Mouse (Mus musculus): Measurements from ENCODE around the gene Fgfr1op.

Fgfr1op gene

GRCm38 (mm10) chr17:8223225-8223624, 57.9 kb downstream of the Fgfr1op start:
- in situ Hi-C loops (cut with MboI; ENCODE audit: unreplicated experiment in 2 of 2) = no loop called here

GRCm38 (mm10) chr17:8224072-8224471, 58.8 kb downstream of the Fgfr1op start:
- in situ Hi-C loops (cut with MboI; ENCODE audit: unreplicated experiment in 2 of 2) = no loop called here

GRCm38 (mm10) chr17:8225166-8225565, 59.9 kb downstream of the Fgfr1op start:
- in situ Hi-C loops (cut with MboI; ENCODE audit: unreplicated experiment in 2 of 2) = no loop called here

GRCm38 (mm10) chr17:8225746-8226145, 60.4 kb downstream of the Fgfr1op start:
- in situ Hi-C loops (cut with MboI; ENCODE audit: unreplicated experiment in 2 of 2) = no loop called here

- in situ Hi-C loops (cut with MboI; ENCODE audit: unreplicated experiment in 2 of 2) = no loop called here
These were observed 63.3 kb downstream of the Fgfr1op start for GRCm38 (mm10) chr17:8228622-8229021.

- in situ Hi-C loops (cut with MboI; ENCODE audit: unreplicated experiment in 2 of 2) = no loop called here
These were observed 64.3 kb downstream of the Fgfr1op start for GRCm38 (mm10) chr17:8229607-8230006.

GRCm38 (mm10) chr17:8232089-8232488, 66.8 kb downstream of the Fgfr1op start:
- in situ Hi-C loops (cut with MboI; ENCODE audit: unreplicated experiment in 2 of 2) = no loop called here

GRCm38 (mm10) chr17:8233618-8234214, 68.4 kb downstream of the Fgfr1op start:
- in situ Hi-C loops (cut with MboI; ENCODE audit: unreplicated experiment in 2 of 2) = no loop called here

GRCm38 (mm10) chr17:8234537-8234936, 69.2 kb downstream of the Fgfr1op start:
- in situ Hi-C loops (cut with MboI; ENCODE audit: unreplicated experiment in 2 of 2) = no loop called here

- in situ Hi-C loops (cut with MboI; ENCODE audit: unreplicated experiment in 2 of 2) = no loop called here
These were observed 70.4 kb downstream of the Fgfr1op start, which contains the start of gene Ccr6 for GRCm38 (mm10) chr17:8235743-8236142. TSS of gene Ccr6 (plus strand) at chr17:8236043.

GRCm38 (mm10) chr17:8238012-8238710, 72.9 kb downstream of the Fgfr1op start:
- in situ Hi-C loops (cut with MboI; ENCODE audit: unreplicated experiment in 2 of 2) = no loop called here

- in situ Hi-C loops (cut with MboI; ENCODE audit: unreplicated experiment in 2 of 2) = no loop called here
These were observed 74.3 kb downstream of the Fgfr1op start for GRCm38 (mm10) chr17:8239561-8239960.

- in situ Hi-C loops (cut with MboI; ENCODE audit: unreplicated experiment in 2 of 2) = no loop called here
These were observed 75.2 kb downstream of the Fgfr1op start for GRCm38 (mm10) chr17:8240517-8240916.

- in situ Hi-C loops (cut with MboI; ENCODE audit: unreplicated experiment in 2 of 2) = no loop called here
These were observed 76.3 kb downstream of the Fgfr1op start for GRCm38 (mm10) chr17:8241645-8242044.

- in situ Hi-C loops (cut with MboI; ENCODE audit: unreplicated experiment in 2 of 2) = no loop called here
These were observed 76.9 kb downstream of the Fgfr1op start for GRCm38 (mm10) chr17:8242186-8242585.

GRCm38 (mm10) chr17:8244124-8244523, 78.8 kb downstream of the Fgfr1op start:
- in situ Hi-C loops (cut with MboI; ENCODE audit: unreplicated experiment in 2 of 2) = no loop called here

- in situ Hi-C loops (cut with MboI; ENCODE audit: unreplicated experiment in 2 of 2) = no loop called here
These were observed 80.9 kb downstream of the Fgfr1op start for GRCm38 (mm10) chr17:8246102-8246754.

Data from v-Abl transformed pro-B cells (cell line).